Mouse (Mus musculus) spleen, adult 2 months (tissue): ENCODE results near the gene Mfng.

ENCODE experiments used
- CTCF ChIP-seq: fragments of 200-500 bp; IDR thresholded peaks from 2 replicates; pipeline ENCODE4 v1.5.1; 2011; ENCODE audit warnings: mild to moderate bottlenecking, inconsistent platforms; ENCODE audit not compliant: insufficient read depth, insufficient read length, insufficient replicate concordance; ENCODE audit errors: extremely low read depth
- POLR2A ChIP-seq: fragments of 200-500 bp; IDR thresholded peaks from 2 replicates; pipeline ENCODE4 v1.6.1; 2011; ENCODE audit warnings: low read depth, low read length, inconsistent platforms

DNA sequence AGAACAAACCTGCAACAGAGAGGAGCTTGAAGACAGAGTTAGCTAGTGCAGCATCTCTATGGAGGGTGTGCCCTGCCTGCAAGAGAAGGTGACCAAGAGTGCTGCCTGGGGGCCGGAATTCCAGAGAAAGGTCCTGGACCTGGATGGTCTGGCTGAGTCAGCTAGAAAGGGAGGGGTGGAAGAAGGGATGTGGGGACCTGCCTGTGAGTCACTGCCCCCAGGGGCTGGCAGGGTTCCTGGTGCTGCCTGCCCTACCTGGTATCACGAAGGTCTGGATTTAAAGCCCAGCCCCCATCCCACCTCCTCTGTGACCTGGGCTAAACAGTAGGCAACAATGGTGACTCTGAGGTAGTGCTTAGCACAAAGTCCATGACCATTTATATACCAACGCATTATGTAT lies 33.9 kb upstream of the Mfng start:
- TF ChIP-seq POLR2A, result no peak
- no peak for TF ChIP-seq CTCF
